Mouse (Mus musculus): Measurements from ENCODE around the gene Plcxd2. TPM values are rescaled to one million over a fixed set of nuclear protein-coding genes. Genes with fewer than 3 reads are reported as not detected.

The Plcxd2 gene
- polyA plus RNA-seq, 1 experiment from 2014 or later: 10.3 TPM

DNA sequence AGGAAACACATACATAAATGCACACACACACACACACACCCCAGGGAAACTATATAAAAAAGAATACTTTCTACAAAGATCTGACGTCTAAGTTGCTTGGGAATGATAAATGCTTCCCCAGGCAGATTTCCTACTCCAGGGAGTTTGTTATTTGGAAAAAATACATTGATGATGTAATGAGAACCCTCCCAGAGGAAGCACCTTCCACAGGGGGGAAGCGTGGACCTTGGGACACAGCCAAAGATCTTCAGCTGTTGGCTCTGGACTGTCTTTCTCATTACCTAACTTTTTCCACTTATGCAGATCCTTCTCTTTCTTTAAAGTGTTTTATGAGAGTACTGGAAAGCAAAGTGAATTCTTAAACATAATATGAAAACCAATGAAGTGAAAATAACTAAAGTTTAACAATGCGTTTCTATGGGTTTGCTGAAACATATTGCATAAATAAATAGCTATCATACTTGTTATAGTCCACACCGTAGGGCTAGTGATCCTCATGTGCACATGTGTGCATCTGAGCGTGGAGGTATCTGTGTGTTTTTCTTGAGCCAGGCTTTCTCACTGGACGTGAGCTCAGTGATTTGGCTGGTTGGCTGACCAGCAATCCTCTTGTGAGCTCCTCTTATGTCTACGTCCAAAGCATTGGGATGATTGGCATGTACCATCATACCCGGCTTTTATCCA, 87.3 kb downstream of the Plcxd2 start:
- ATAC-seq (no peak), DNase-seq (ENCODE audit: low spot score) (no peak)
- 75% methylated on average over 8 of the region's 8 CpGs for WGBS
- no peaks in the 10 kb centered on the region for H3K27me3 ChIP-seq (replicated peaks; ENCODE audit: control insufficient read depth, insufficient read depth, low read length)
- no peak overlapping the region for H3K4me3 ChIP-seq (ENCODE audit: low read depth, low read length)
- no peaks in the 10 kb centered on the region for H3K9me3 ChIP-seq (replicated peaks; ENCODE audit: control insufficient read depth, low read length)
- H3K4me1 ChIP-seq (ENCODE audit: control insufficient read depth, insufficient read depth, low read length): no peaks in the 10 kb centered on the region
- H3K36me3 ChIP-seq (ENCODE audit: control insufficient read depth, insufficient read depth, low read length): no peaks in the 10 kb centered on the region
- H3K27ac ChIP-seq (ENCODE audit: low read depth, low read length): no peak overlapping the region
- no peak overlapping the region for H3K9ac ChIP-seq (ENCODE audit: low read length)
- H3K4me2 ChIP-seq (ENCODE audit: low read length): no peak overlapping the region

DNA sequence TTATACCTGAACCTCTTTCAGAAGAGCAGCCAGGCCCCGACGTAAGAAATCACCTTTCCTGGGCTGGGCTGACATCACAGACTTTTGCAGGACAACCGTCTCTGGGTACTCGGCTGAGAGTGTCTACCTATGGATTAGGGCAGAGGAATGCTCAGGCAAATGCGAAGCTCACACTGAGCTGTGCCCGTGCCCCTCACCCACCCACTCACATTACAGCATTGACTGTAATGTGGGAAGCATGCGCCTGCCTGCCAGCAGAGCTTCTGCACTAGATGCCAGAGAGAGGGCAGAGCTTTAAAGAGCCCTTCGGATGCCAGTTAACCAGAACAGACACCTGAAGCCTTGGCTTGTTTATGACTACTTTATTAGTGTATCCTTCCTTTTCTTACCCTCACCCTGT, 90.4 kb downstream of the Plcxd2 start:
- no peaks in the 10 kb centered on the region for H3K36me3 ChIP-seq (ENCODE audit: control insufficient read depth, insufficient read depth, low read length)
- no peaks in the 10 kb centered on the region for H3K4me1 ChIP-seq (ENCODE audit: control insufficient read depth, insufficient read depth, low read length)
- peak; percentile 52; the same call in 1 of the 2 replicates for ATAC-seq
- H3K27me3 ChIP-seq (replicated peaks; ENCODE audit: control insufficient read depth, insufficient read depth, low read length): no peaks in the 10 kb centered on the region
- peak; percentile 38 for DNase-seq (ENCODE audit: low spot score)
- 69% methylated on average over 8 of the region's 8 CpGs for WGBS
- H3K4me2 ChIP-seq (ENCODE audit: low read length): no peak overlapping the region
- H3K4me3 ChIP-seq (ENCODE audit: low read depth, low read length): no peak overlapping the region
- no peak overlapping the region for H3K9ac ChIP-seq (ENCODE audit: low read length)
- no peak overlapping the region for H3K27ac ChIP-seq (ENCODE audit: low read depth, low read length)
- H3K9me3 ChIP-seq (replicated peaks; ENCODE audit: control insufficient read depth, low read length): no peaks in the 10 kb centered on the region

Other genes starting within 250 kb of the Plcxd2 start
- gene Phldb2, start 56.6 kb downstream of the Plcxd2 start, polyA plus RNA-seq (2014; fragmentation: Nextera tagmentation; extraction: Ambion mirVana): 6.5 and 7.6 TPM in 2 replicates
- gene Cd96, start 110.0 kb upstream of the Plcxd2 start, polyA plus RNA-seq (2014; fragmentation: Nextera tagmentation; extraction: Ambion mirVana): 0.10 TPM in 1 of 2 replicates, not detected in the other
- 1.2 and 2.0 TPM in 2 replicates for gene Gm4737, start 144.9 kb upstream of the Plcxd2 start, polyA plus RNA-seq (2014; fragmentation: Nextera tagmentation; extraction: Ambion mirVana)